Mouse (Mus musculus) midbrain, embryonic 14.5 days (tissue): Measurements from ENCODE around the gene Kcnq4. TPM values are rescaled to one million over a fixed set of nuclear protein-coding genes. Genes with fewer than 3 reads are reported as not detected.

ENCODE experiments used
- ATAC-seq: fragments of 200-750 bp; cut with Nextera tagmentation; 2 replicates; pipeline ENCODE4 v1.8.0; 2017; ENCODE audit warnings: moderate number of reproducible peaks, moderate library complexity; ENCODE audit not compliant: low FRiP score, low TSS enrichment
- DNase-seq: peaks from one replicate; pipeline ENCODE4 v3.0.0-alpha.2; 2015
- H3K27ac ChIP-seq: fragments of 300-500 bp; sonication (generic); replicated peaks from 2 replicates; pipeline ENCODE4 v1.5.1; 2014; ENCODE audit warnings: mild to moderate bottlenecking, low read depth, low read length, moderate library complexity
- H3K27me3 ChIP-seq: fragments of 300-500 bp; sonication (generic); 2 replicates; pipeline ENCODE4 v1.6.1; 2014; ENCODE audit warnings: low read length, control low read depth, mixed read lengths; ENCODE audit not compliant: control insufficient read depth, insufficient read depth
- H3K36me3 ChIP-seq: fragments of 300-500 bp; sonication (generic); 2 replicates; pipeline ENCODE4 v1.6.1; 2014; ENCODE audit warnings: low read length, control low read depth; ENCODE audit not compliant: control insufficient read depth, insufficient read depth
- H3K4me1 ChIP-seq: fragments of 300-500 bp; sonication (generic); 2 replicates; pipeline ENCODE4 v1.6.1; 2014; ENCODE audit warnings: mild to moderate bottlenecking, antibody characterized with exemption, low read length, control low read depth; ENCODE audit not compliant: control insufficient read depth, insufficient read depth
- H3K4me2 ChIP-seq: fragments of 300-500 bp; sonication (generic); 2 replicates; pipeline ENCODE4 v1.6.1; 2014; ENCODE audit warnings: mild to moderate bottlenecking, low read length, moderate library complexity
- H3K4me3 ChIP-seq: fragments of 300-500 bp; sonication (generic); replicated peaks from 2 replicates; pipeline ENCODE4 v1.5.1; 2014; ENCODE audit warnings: low read depth, low read length
- H3K9ac ChIP-seq: fragments of 300-500 bp; sonication (generic); replicated peaks from 2 replicates; pipeline ENCODE4 v1.6.1; 2014; ENCODE audit warnings: mild to moderate bottlenecking, low read length, moderate library complexity
- H3K9me3 ChIP-seq: fragments of 300-500 bp; sonication (generic); 2 replicates; pipeline ENCODE4 v1.6.1; 2016; ENCODE audit warnings: low read length, control low read depth, mixed read lengths; ENCODE audit not compliant: control insufficient read depth
- WGBS: fragments of 180-500 bp; shearing (Covaris S2); extraction: QIAGEN DNeasy Blood & Tissue Kit; methylation state at CpG from one replicate; pipeline ENCODE4 v1.1.7; 2014; 5-methylcytosine and 5-hydroxymethylcytosine counted together
- polyA plus RNA-seq: library from polyadenylated mRNA; unstranded; fragments of >200 nt; fragmentation: Nextera tagmentation; extraction: Ambion mirVana; gene quantifications from 2 replicates; pipeline ENCODE4 v1.2.1, GENCODE M21; 2014

Gene Kcnq4
- polyA plus RNA-seq, 1 experiment from 2014 or later: 3.7 TPM

GRCm38 (mm10) chr4:120747243-120747792 is 1.1 kb downstream of the Kcnq4 start:
- H3K4me2 ChIP-seq: peak overlapping the region; percentile 100
- H3K4me3 ChIP-seq: peak overlapping the region; percentile 52
- ATAC-seq (peak; percentile 46), DNase-seq (peak; percentile 58)
- peak overlapping the region; percentile 55 for H3K9ac ChIP-seq
- H3K27me3 ChIP-seq: peaks cover 32% of the 10 kb centered on the region
- no peaks in the 10 kb centered on the region for H3K36me3 ChIP-seq
- no peaks in the 10 kb centered on the region for H3K9me3 ChIP-seq
- no peak overlapping the region for H3K27ac ChIP-seq
- 0 out of 2 replicates have a peak, but pooled peaks cover 6% of the 10 kb centered on the region for H3K4me1 ChIP-seq
- 0% methylated on average over 65 of the region's 75 CpGs for WGBS

- Histone ChIP-seq H3K36me3 (no peaks in the 10 kb centered on the region), H3K9me3 (no peaks in the 10 kb centered on the region), H3K4me1 (0 out of 2 replicates have a peak, but pooled peaks cover 6% of the 10 kb centered on the region), H3K27ac (no peak overlapping the region), H3K4me2 (peak overlapping the region; percentile 100), H3K9ac (peak overlapping the region; percentile 55), H3K4me3 (peak overlapping the region; percentile 52), H3K27me3 (peaks cover 32% of the 10 kb centered on the region)
- DNase-seq (peak; percentile 66), ATAC-seq (peak; percentile 38)
- WGBS: 1% methylated on average over 50 of the region's 53 CpGs
Observed at GRCm38 (mm10) chr4:120746552-120747150, 1.8 kb downstream of the Kcnq4 start.

GRCm38 (mm10) chr4:120745731-120746551 is 2.5 kb downstream of the Kcnq4 start:
- H3K4me3 ChIP-seq: peak overlapping the region; percentile 52
- H3K27ac ChIP-seq: no peak overlapping the region
- peak overlapping the region; percentile 100 for H3K4me2 ChIP-seq
- H3K9ac ChIP-seq: no peak overlapping the region
- 0 out of 2 replicates have a peak, but pooled peaks cover 6% of the 10 kb centered on the region for H3K4me1 ChIP-seq
- no peak for ATAC-seq
- peaks cover 32% of the 10 kb centered on the region for H3K27me3 ChIP-seq
- no peak for DNase-seq
- WGBS: 15% methylated on average over 10 of the region's 10 CpGs
- H3K36me3 ChIP-seq: no peaks in the 10 kb centered on the region
- no peaks in the 10 kb centered on the region for H3K9me3 ChIP-seq

- Histone ChIP-seq H3K27ac (no peak overlapping the region), H3K4me2 (no peak overlapping the region), H3K4me3 (no peak overlapping the region), H3K9me3 (no peaks in the 10 kb centered on the region), H3K36me3 (no peaks in the 10 kb centered on the region), H3K9ac (no peak overlapping the region), H3K4me1 (0 out of 2 replicates have a peak, but pooled peaks cover 6% of the 10 kb centered on the region), H3K27me3 (peaks cover 14% of the 10 kb centered on the region; the same call in 1 of the 2 replicates)
- DNase-seq (no peak), ATAC-seq (no peak)
- 68% methylated on average over 3 of the region's 3 CpGs for WGBS
Observed at GRCm38 (mm10) chr4:120743636-120744035, 4.8 kb downstream of the Kcnq4 start.

- ATAC-seq (no peak), DNase-seq (peak; percentile 52)
- H3K4me1 ChIP-seq: no peaks in the 10 kb centered on the region
- no peaks in the 10 kb centered on the region for H3K27me3 ChIP-seq
- no peak overlapping the region for H3K4me3 ChIP-seq
- H3K9ac ChIP-seq: no peak overlapping the region
- H3K36me3 ChIP-seq: no peaks in the 10 kb centered on the region
- no peaks in the 10 kb centered on the region for H3K9me3 ChIP-seq
- H3K27ac ChIP-seq: no peak overlapping the region
- H3K4me2 ChIP-seq: no peak overlapping the region
- 62% methylated on average over 6 of the region's 6 CpGs for WGBS
Observed at GRCm38 (mm10) chr4:120741303-120741702, 7.1 kb downstream of the Kcnq4 start.

DNA sequence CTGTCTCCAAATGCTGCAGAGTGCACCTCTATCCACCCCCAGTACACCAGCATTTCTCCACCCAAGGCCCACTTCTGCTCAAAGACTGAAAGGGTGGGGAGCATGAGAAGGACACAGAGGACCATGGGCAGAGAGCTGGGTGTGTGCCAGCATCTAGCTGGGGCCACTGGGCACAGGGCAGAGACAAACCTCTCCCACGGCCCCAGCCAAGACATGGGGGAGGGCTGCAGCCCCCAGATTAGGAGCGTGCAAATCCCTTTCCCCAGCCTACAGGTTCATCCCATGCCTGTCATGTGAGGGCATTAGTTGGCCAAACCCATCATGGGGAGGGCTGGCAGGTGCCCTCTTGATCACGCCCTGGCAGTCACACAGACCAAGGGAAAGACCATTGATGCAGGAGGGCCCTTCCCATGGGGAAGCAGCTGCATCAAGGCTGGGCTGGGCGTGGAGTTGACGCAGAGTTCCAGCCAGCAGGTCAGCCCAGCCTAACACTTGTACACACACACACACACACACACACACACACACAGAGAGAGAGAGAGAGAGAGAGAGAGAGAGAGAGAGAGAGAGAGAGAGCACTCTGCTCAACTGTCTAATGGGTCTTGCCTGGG is 14.3 kb downstream of the Kcnq4 start:
- 0 out of 2 replicates have a peak, but pooled peaks cover 16% of the 10 kb centered on the region for H3K4me1 ChIP-seq
- no peak overlapping the region for H3K4me2 ChIP-seq
- no peak overlapping the region for H3K4me3 ChIP-seq
- DNase-seq: no peak
- no peaks in the 10 kb centered on the region for H3K9me3 ChIP-seq
- no peaks in the 10 kb centered on the region; the same call in 1 of the 2 replicates for H3K27me3 ChIP-seq
- H3K27ac ChIP-seq: no peak overlapping the region
- ATAC-seq: 0 out of 2 replicates have a peak, but pooled peaks have one; percentile 18
- H3K36me3 ChIP-seq: no peaks in the 10 kb centered on the region
- H3K9ac ChIP-seq: no peak overlapping the region
- 57% methylated on average over 5 of the region's 5 CpGs for WGBS

DNA sequence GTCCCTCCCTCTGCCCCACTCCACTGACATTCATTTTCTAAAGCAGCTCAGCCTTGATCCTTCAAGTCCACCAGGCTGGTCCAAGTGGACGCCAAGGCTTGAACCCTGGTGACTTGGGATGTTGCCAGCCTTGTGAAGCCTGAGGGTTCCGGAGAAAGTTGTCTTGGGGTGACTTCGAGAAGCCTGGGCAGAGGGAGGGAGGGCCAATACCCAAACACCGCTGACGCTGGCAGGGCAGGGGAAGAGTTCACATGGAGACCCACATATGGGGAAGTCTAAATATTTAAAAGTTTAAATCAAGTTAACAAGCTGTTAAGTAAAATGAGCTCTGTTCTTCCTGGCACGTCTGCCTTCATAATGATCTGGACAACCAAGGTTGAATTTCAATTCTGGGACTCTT is 15.7 kb downstream of the Kcnq4 start:
- H3K27me3 ChIP-seq: no peaks in the 10 kb centered on the region; the same call in 1 of the 2 replicates
- DNase-seq (no peak), ATAC-seq (no peak)
- no peaks in the 10 kb centered on the region for H3K9me3 ChIP-seq
- no peak overlapping the region for H3K27ac ChIP-seq
- H3K9ac ChIP-seq: no peak overlapping the region
- H3K4me2 ChIP-seq: no peak overlapping the region
- H3K36me3 ChIP-seq: no peaks in the 10 kb centered on the region
- H3K4me1 ChIP-seq: 0 out of 2 replicates have a peak, but pooled peaks cover 16% of the 10 kb centered on the region
- H3K4me3 ChIP-seq: no peak overlapping the region
- WGBS: 87% methylated on average over 6 of the region's 6 CpGs

GRCm38 (mm10) chr4:120731030-120731644 is 17.3 kb downstream of the Kcnq4 start:
- H3K9me3 ChIP-seq: no peaks in the 10 kb centered on the region
- under 1% methylated on average over 40 of the region's 40 CpGs for WGBS
- ATAC-seq (peak; percentile 76), DNase-seq (peak; percentile 74)
- peak overlapping the region; percentile 91 for H3K4me2 ChIP-seq
- no peaks in the 10 kb centered on the region for H3K36me3 ChIP-seq
- H3K4me1 ChIP-seq: 0 out of 2 replicates have a peak, but pooled peaks cover 16% of the 10 kb centered on the region
- peak overlapping the region; percentile 55 for H3K9ac ChIP-seq
- no peak overlapping the region for H3K27ac ChIP-seq
- peak overlapping the region; percentile 43 for H3K4me3 ChIP-seq
- no peaks in the 10 kb centered on the region; the same call in 1 of the 2 replicates for H3K27me3 ChIP-seq
